Mouse (Mus musculus): ENCODE data around the gene Lhpp. TPM values are rescaled to one million over a fixed set of nuclear protein-coding genes. Genes with fewer than 3 reads are reported as not detected.
"Not testable (repeated sequence)": the region's sequence is repeated elsewhere in the genome, so short reads cannot be mapped to it uniquely, and the experiment has no call there.

The Lhpp gene
- polyA plus RNA-seq, 1 experiment, result 10.1 TPM

DNA sequence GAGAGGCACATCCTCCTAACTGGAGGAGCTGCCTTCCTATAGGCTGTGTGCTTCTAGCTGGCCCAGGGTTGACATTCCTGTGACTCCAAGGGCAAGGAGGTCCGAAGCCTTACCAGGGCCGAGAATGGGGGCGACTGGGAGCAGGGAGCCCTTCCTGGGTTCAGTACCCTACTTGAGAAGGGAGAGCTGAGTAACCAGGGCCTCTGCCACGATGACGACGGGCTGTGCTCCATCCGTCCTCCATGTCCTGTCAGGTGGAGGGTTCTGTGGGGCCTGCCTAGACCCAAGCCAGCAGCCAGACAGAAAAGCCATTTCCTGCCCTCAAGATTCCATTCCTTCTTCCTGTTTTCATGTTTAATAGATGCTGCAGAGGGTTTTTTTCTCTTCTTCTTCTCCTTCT lies 49.2 kb downstream of the Lhpp start:
- Histone ChIP-seq H3K27me3 (replicated peaks; ENCODE audit: control insufficient read depth, insufficient read depth, low read length) (no peaks in the 10 kb centered on the region), H3K36me3 (ENCODE audit: control insufficient read depth, insufficient read depth, low read length) (no peaks in the 10 kb centered on the region), H3K4me3 (ENCODE audit: insufficient read depth, low read depth, low read length) (no peak overlapping the region), H3K27ac (ENCODE audit: insufficient read depth, low read depth, low read length) (0 out of 2 replicates have a peak overlapping the region, but pooled peaks have one; percentile 33), H3K4me1 (ENCODE audit: control insufficient read depth, insufficient read depth, low read length) (peaks cover 15% of the 10 kb centered on the region)
- WGBS, result 58% methylated on average over 7 of the region's 7 CpGs
- DNase-seq, result no peak
- TF ChIP-seq POLR2A (IDR thresholded peaks at IDR 0.05; ENCODE audit: low read depth, low read length) (no peak), CTCF (conservative IDR thresholded peaks at IDR 0.05; ENCODE audit: insufficient read depth, insufficient read length, low read depth, low read length) (no peak)

DNA sequence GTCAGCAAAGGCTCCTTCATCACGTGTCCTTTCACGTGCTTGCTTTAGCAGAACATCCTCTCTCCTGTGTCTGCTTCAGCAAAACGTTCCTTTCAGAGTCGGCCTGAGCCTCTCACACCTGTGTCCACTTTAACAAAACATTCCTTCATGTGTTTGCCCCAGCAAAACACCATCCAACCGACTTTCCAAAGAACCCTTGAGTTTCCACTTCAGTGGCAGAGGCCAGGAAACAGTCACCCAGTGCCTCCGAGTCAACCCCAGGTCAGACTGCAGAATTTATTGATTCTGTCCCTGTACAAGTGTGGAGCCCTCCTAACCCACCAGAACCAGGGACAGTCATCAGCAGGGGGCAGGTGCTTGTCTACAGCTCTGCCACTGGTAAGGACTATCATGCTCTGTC lies 52.4 kb downstream of the Lhpp start:
- not testable (repeated sequence) for H3K36me3 ChIP-seq (ENCODE audit: control insufficient read depth, insufficient read depth, low read length); H3K27ac ChIP-seq (ENCODE audit: insufficient read depth, low read depth, low read length); DNase-seq; H3K4me1 ChIP-seq (ENCODE audit: control insufficient read depth, insufficient read depth, low read length); H3K27me3 ChIP-seq (replicated peaks; ENCODE audit: control insufficient read depth, insufficient read depth, low read length); H3K4me3 ChIP-seq (ENCODE audit: insufficient read depth, low read depth, low read length)
- WGBS, result 68% methylated on average over 6 of the region's 6 CpGs

DNA sequence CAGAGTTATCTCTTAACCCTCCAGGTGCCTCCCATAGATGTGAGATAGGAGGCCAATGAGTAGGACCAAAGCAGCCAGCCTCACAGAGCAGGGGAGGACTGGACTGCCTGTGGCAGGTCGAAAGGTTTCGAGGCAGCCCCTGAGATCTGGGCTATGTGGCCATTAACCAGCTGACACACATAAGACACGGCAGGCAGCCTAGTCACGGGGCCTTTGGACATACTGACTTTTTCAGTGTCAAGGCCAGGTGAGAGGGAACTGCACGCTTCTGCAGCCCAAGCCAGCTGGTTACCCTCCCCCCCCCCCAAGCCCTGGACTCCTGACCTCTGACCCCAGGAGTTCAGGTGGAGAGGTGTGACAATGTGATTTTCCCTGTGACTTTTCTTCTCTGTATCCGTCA lies 54.4 kb downstream of the Lhpp start:
- H3K27me3 ChIP-seq (replicated peaks; ENCODE audit: control insufficient read depth, insufficient read depth, low read length), result no peaks in the 10 kb centered on the region
- no peak overlapping the region for H3K27ac ChIP-seq (ENCODE audit: insufficient read depth, low read depth, low read length)
- 81% methylated on average over 6 of the region's 6 CpGs for WGBS
- no peak overlapping the region for H3K4me3 ChIP-seq (ENCODE audit: insufficient read depth, low read depth, low read length)
- TF ChIP-seq CTCF (conservative IDR thresholded peaks at IDR 0.05; ENCODE audit: insufficient read depth, insufficient read length, low read depth, low read length), result no peak
- no peak for TF ChIP-seq POLR2A (IDR thresholded peaks at IDR 0.05; ENCODE audit: low read depth, low read length)
- DNase-seq, result no peak
- no peaks in the 10 kb centered on the region for H3K4me1 ChIP-seq (ENCODE audit: control insufficient read depth, insufficient read depth, low read length)
- no peaks in the 10 kb centered on the region for H3K36me3 ChIP-seq (ENCODE audit: control insufficient read depth, insufficient read depth, low read length)

DNA sequence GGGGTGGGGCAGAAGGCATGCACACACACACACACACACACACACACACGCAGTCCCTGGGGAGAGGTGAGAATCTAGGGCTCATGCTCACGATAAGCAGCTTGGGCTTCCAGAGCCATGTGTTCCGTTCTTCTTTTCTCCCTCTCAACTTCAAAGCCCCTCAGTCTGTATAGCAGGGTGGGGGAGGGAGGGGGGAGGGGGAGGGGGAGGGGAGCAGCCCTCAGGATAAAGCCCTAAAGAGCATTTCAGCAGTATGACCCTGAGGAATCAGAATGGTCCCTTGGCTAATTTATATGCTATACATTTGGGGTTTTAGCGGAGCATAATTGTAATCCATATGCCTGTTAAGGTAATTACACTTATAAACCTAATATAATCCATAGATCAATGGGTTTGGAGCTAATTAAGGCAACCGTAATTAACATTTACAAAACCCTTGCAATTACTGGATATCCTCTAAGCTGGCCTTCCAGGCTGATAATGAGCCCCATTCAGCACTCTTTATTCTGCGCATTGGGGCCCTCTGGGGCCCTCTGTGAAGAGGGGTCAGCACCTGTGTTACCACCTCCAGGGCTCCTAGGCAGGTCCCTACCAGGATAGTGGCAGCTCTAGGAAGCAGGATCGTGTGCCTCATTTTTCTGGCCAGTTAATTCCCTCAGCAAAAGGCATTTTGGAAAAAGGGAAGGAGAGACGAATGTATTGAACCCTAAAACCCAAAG lies 55.4 kb downstream of the Lhpp start:
- Histone ChIP-seq H3K36me3 (ENCODE audit: control insufficient read depth, insufficient read depth, low read length) (no peaks in the 10 kb centered on the region), H3K4me1 (ENCODE audit: control insufficient read depth, insufficient read depth, low read length) (peaks cover 5% of the 10 kb centered on the region), H3K4me3 (ENCODE audit: insufficient read depth, low read depth, low read length) (no peak overlapping the region), H3K27ac (ENCODE audit: insufficient read depth, low read depth, low read length) (no peak overlapping the region), H3K27me3 (replicated peaks; ENCODE audit: control insufficient read depth, insufficient read depth, low read length) (no peaks in the 10 kb centered on the region)
- 92% methylated on average over 8 of the region's 8 CpGs for WGBS
- TF ChIP-seq POLR2A (IDR thresholded peaks at IDR 0.05; ENCODE audit: low read depth, low read length), result no peak
- no peak for TF ChIP-seq CTCF (conservative IDR thresholded peaks at IDR 0.05; ENCODE audit: insufficient read depth, insufficient read length, low read depth, low read length)
- DNase-seq, result no peak

DNA sequence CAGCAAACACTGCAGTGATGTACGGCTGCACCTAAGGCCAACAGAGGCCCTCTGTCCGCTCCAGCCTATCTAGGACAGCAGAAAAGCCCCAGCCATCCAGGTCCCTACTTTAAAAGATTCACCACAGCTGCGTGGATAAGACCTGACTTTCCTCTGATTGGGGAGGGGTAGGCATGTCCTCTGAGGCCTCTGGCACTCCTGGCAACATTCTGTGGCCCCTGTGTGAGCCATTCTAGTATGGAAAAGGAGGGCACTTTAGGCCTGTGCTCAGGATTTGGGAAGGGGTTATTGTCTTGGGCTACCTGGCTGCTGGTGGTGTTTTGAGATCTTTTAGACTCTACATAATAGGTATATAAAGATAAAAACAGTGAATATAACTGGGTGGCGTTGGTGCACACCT lies 56.1 kb downstream of the Lhpp start:
- Histone ChIP-seq H3K36me3 (ENCODE audit: control insufficient read depth, insufficient read depth, low read length) (no peaks in the 10 kb centered on the region), H3K4me1 (ENCODE audit: control insufficient read depth, insufficient read depth, low read length) (peaks cover 8% of the 10 kb centered on the region), H3K4me3 (ENCODE audit: insufficient read depth, low read depth, low read length) (no peak overlapping the region), H3K27ac (ENCODE audit: insufficient read depth, low read depth, low read length) (no peak overlapping the region), H3K27me3 (replicated peaks; ENCODE audit: control insufficient read depth, insufficient read depth, low read length) (no peaks in the 10 kb centered on the region)
- no peak for DNase-seq
- TF ChIP-seq CTCF (conservative IDR thresholded peaks at IDR 0.05; ENCODE audit: insufficient read depth, insufficient read length, low read depth, low read length), result no peak
- TF ChIP-seq POLR2A (IDR thresholded peaks at IDR 0.05; ENCODE audit: low read depth, low read length), result no peak
- 96% methylated on average over 4 of the region's 4 CpGs for WGBS

- Histone ChIP-seq H3K4me1 (ENCODE audit: control insufficient read depth, insufficient read depth, low read length) (peaks cover 8% of the 10 kb centered on the region), H3K27me3 (replicated peaks; ENCODE audit: control insufficient read depth, insufficient read depth, low read length) (no peaks in the 10 kb centered on the region), H3K4me3 (ENCODE audit: insufficient read depth, low read depth, low read length) (no peak overlapping the region), H3K36me3 (ENCODE audit: control insufficient read depth, insufficient read depth, low read length) (no peaks in the 10 kb centered on the region), H3K27ac (ENCODE audit: insufficient read depth, low read depth, low read length) (peak overlapping the region; percentile 87)
- no peak for TF ChIP-seq POLR2A (IDR thresholded peaks at IDR 0.05; ENCODE audit: low read depth, low read length)
- no peak for TF ChIP-seq CTCF (conservative IDR thresholded peaks at IDR 0.05; ENCODE audit: insufficient read depth, insufficient read length, low read depth, low read length)
- DNase-seq, result peak; percentile 85
- WGBS, result 74% methylated on average over 2 of the region's 2 CpGs
These were observed 58.2 kb downstream of the Lhpp start for GRCm38 (mm10) chr7:132668604-132669003.

- Histone ChIP-seq H3K4me3 (ENCODE audit: insufficient read depth, low read depth, low read length) (no peak overlapping the region), H3K4me1 (ENCODE audit: control insufficient read depth, insufficient read depth, low read length) (peaks cover 12% of the 10 kb centered on the region), H3K36me3 (ENCODE audit: control insufficient read depth, insufficient read depth, low read length) (no peaks in the 10 kb centered on the region), H3K27me3 (replicated peaks; ENCODE audit: control insufficient read depth, insufficient read depth, low read length) (no peaks in the 10 kb centered on the region), H3K27ac (ENCODE audit: insufficient read depth, low read depth, low read length) (peak overlapping the region; percentile 87)
- TF ChIP-seq POLR2A (IDR thresholded peaks at IDR 0.05; ENCODE audit: low read depth, low read length), result no peak
- peak; percentile 83 for DNase-seq
- 68% methylated on average over 20 of the region's 20 CpGs for whole genome bisulfite sequencing
These were observed 59.8 kb downstream of the Lhpp start for GRCm38 (mm10) chr7:132669999-132670862.
